Mouse (Mus musculus): ENCODE results near the gene Utp18. TPM values are rescaled to one million over a fixed set of nuclear protein-coding genes. Genes with fewer than 3 reads are reported as not detected.

Utp18 gene
- polyA plus RNA-seq, 1 experiment from 2014 or later = 40.6 TPM

- WGBS = 84% methylated on average over 4 of the region's 4 CpGs
- Histone ChIP-seq H3K27me3 (ENCODE audit: control insufficient read depth, insufficient read depth, low read length) (no peaks in the 10 kb centered on the region; the same call in none of the 2 replicates), H3K9ac (ENCODE audit: low read depth, low read length) (no peak overlapping the region)
Observed at GRCm38 (mm10) chr11:93812955-93813354, 72.6 kb downstream of the Utp18 start.

GRCm38 (mm10) chr11:93812125-93812868, 73.3 kb downstream of the Utp18 start:
- 44% methylated on average over 11 of the region's 11 CpGs for WGBS
- Histone ChIP-seq H3K4me1 (ENCODE audit: control insufficient read depth, insufficient read depth, low read length) (no peaks in the 10 kb centered on the region), H3K4me2 (replicated peaks; ENCODE audit: low read depth, low read length) (no peak overlapping the region), H3K27ac (ENCODE audit: low read depth, low read length) (no peak overlapping the region), H3K27me3 (ENCODE audit: control insufficient read depth, insufficient read depth, low read length) (no peaks in the 10 kb centered on the region; the same call in none of the 2 replicates), H3K4me3 (ENCODE audit: low read length) (no peak overlapping the region), H3K9me3 (ENCODE audit: control insufficient read depth, low read length) (no peaks in the 10 kb centered on the region), H3K36me3 (ENCODE audit: control insufficient read depth, insufficient read depth, low read length) (no peaks in the 10 kb centered on the region), H3K9ac (ENCODE audit: low read depth, low read length) (no peak overlapping the region)
- peak; percentile 63; the same call in 1 of the 2 replicates for ATAC-seq (ENCODE audit: low FRiP score, low TSS enrichment)

More at GRCm38 (mm10) chr11:93812955-93813354, 72.6 kb downstream of the Utp18 start:
- H3K36me3 ChIP-seq (ENCODE audit: control insufficient read depth, insufficient read depth, low read length) = no peaks in the 10 kb centered on the region
- no peaks in the 10 kb centered on the region for H3K9me3 ChIP-seq (ENCODE audit: control insufficient read depth, low read length)
- no peak overlapping the region for H3K27ac ChIP-seq (ENCODE audit: low read depth, low read length)
- no peak for ATAC-seq (ENCODE audit: low FRiP score, low TSS enrichment)
- no peak overlapping the region for H3K4me3 ChIP-seq (ENCODE audit: low read length)
- H3K4me1 ChIP-seq (ENCODE audit: control insufficient read depth, insufficient read depth, low read length) = no peaks in the 10 kb centered on the region
- H3K4me2 ChIP-seq (replicated peaks; ENCODE audit: low read depth, low read length) = no peak overlapping the region

Other genes with a start within 250 kb of the Utp18 start
- 28.5 and 33.4 TPM in 2 replicates for gene Mbtd1, start 86 bp upstream of the Utp18 start, polyA plus RNA-seq (2014; fragmentation: Nextera tagmentation; extraction: Ambion mirVana)
- 271 and 274 TPM in 2 replicates for gene Nme2, start 70.5 kb upstream of the Utp18 start, polyA plus RNA-seq (2014; fragmentation: Nextera tagmentation; extraction: Ambion mirVana)
- 458 and 601 TPM in 2 replicates for gene Gm20390, start 82.5 kb upstream of the Utp18 start, polyA plus RNA-seq (2014; fragmentation: Nextera tagmentation; extraction: Ambion mirVana)
- 211 and 282 TPM in 2 replicates for gene Nme1, start 82.8 kb upstream of the Utp18 start, polyA plus RNA-seq (2014; fragmentation: Nextera tagmentation; extraction: Ambion mirVana)
- gene Spag9, start 110.3 kb upstream of the Utp18 start, polyA plus RNA-seq (2014; fragmentation: Nextera tagmentation; extraction: Ambion mirVana) = 45.6 and 55.1 TPM in 2 replicates